ENCODE assay signal across 8 mouse cellular contexts in the genomic region with DNA sequence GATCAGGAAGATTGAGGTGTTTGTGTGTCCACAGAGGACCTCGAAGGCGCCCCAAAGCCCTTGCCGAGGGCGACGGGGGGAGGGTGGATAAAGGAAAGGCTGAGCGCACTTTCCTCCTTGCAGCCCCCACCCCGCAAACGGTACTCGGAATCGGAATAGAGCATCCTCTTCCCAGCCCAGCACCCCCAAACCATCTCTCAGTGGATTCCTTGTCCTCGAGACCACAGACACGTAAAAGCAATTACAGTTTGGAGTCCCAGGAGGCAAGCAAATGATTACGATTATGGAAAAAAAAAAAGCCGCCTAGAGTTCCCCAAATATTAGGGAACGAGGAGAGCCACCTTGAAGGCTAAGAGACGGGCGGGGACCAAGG. TPM values are rescaled to one million over a fixed set of nuclear protein-coding genes. Genes with fewer than 3 reads are reported as not detected.
DNase-seq lines count a peak whose midpoint lies in the region; ATAC-seq and TF ChIP-seq lines count a peak whose summit lies in the region.

No protein-coding gene starts in this region.

- WGBS in heart, embryonic 10.5 days: 0% methylated on average over 17 of the region's 17 CpGs
- WGBS in forebrain, postnatal 0 days: under 1% methylated on average over 17 of the region's 17 CpGs

- no peaks in the 10 kb centered on the region for H3K36me3 ChIP-seq in heart, embryonic 10.5 days
- no peaks in the 10 kb centered on the region for H3K36me3 ChIP-seq in C2C12 (ENCODE audit: control insufficient read depth, insufficient read depth)
- no peaks in the 10 kb centered on the region for H3K36me3 ChIP-seq in forebrain, postnatal 0 days (ENCODE audit: insufficient read depth)

- no peak for DNase-seq in heart, embryonic 10.5 days (ENCODE audit: low spot score)
- no peak for DNase-seq in heart, postnatal 25 days (ENCODE audit: low spot score)
- peak; percentile 81 for DNase-seq in forebrain, postnatal 0 days
- peak; percentile 49 for DNase-seq in lung, postnatal 10 days
- no peak for DNase-seq in embryo, embryonic 10.5 days (ENCODE audit: low spot score)
- no peak for DNase-seq in adrenal gland, adult 18-20 months (ENCODE audit: low spot score in 2 of 2)
- DNase-seq in adrenal gland, adult 2 months: no peak

- H3K79me2 ChIP-seq in C2C12 (ENCODE audit: control insufficient read depth, insufficient read depth): no peaks in the 10 kb centered on the region

- H3K79me3 ChIP-seq in C2C12 (ENCODE audit: low read depth): no peaks in the 10 kb centered on the region

- intact Hi-C loops in heart, postnatal 25 days (cut with DNase I): loop anchor here (2.0 kb wide), 1 partner anchor 878 kb away; no protein-coding TSS in a partner anchor

- H3ac ChIP-seq in C2C12 (ENCODE audit: control insufficient read depth, insufficient read length, low read depth): peak overlapping the region; percentile 88

- no peaks in the 10 kb centered on the region for H3K9me3 ChIP-seq in heart, embryonic 10.5 days
- H3K9me3 ChIP-seq in forebrain, postnatal 0 days (ENCODE audit: low read length): no peaks in the 10 kb centered on the region

- H3K4me1 ChIP-seq in heart, embryonic 10.5 days: peaks cover 12% of the 10 kb centered on the region
- peaks cover 8% of the 10 kb centered on the region for H3K4me1 ChIP-seq in forebrain, postnatal 0 days (ENCODE audit: insufficient read depth)

- no peak for TF ChIP-seq CTCF in C2C12 (IDR thresholded peaks at IDR 0.05; ENCODE audit: control insufficient read depth, insufficient read depth, insufficient read length)
- no peak for TF ChIP-seq CTCF in forebrain, postnatal 0 days (IDR thresholded peaks at IDR 0.05; ENCODE audit: low read depth)

- no peaks in the 10 kb centered on the region for H3K27me3 ChIP-seq in heart, embryonic 10.5 days (ENCODE audit: insufficient read depth, poor library complexity, severe bottlenecking)
- H3K27me3 ChIP-seq in C2C12 (ENCODE audit: control insufficient read depth, insufficient read depth, insufficient read length): no peaks in the 10 kb centered on the region
- H3K27me3 ChIP-seq in forebrain, postnatal 0 days (ENCODE audit: insufficient read depth, low read length): no peaks in the 10 kb centered on the region

- ATAC-seq in forebrain, postnatal 0 days: peak; percentile 35

- H3K9ac ChIP-seq in forebrain, postnatal 0 days: peak overlapping the region; percentile 88

- H3K4me2 ChIP-seq in forebrain, postnatal 0 days (ENCODE audit: low read depth): peak overlapping the region; percentile 98

- peak overlapping the region; percentile 96 for H3K27ac ChIP-seq in heart, embryonic 10.5 days
- H3K27ac ChIP-seq in forebrain, postnatal 0 days (ENCODE audit: low read depth, low read length): peak overlapping the region; percentile 99

- peak overlapping the region; percentile 77 for H3K4me3 ChIP-seq in heart, embryonic 10.5 days
- H3K4me3 ChIP-seq in C2C12 (ENCODE audit: insufficient read depth, poor library complexity, severe bottlenecking): peak overlapping the region; percentile 46
- H3K4me3 ChIP-seq in forebrain, postnatal 0 days (ENCODE audit: low read depth, low read length): peak overlapping the region; percentile 58

TF ChIP-seq in C2C12, 6 proteins besides CTCF, POLR2A, EP300 and RAD21:
- TF ChIP-seq USF1 (IDR thresholded peaks at IDR 0.05; ENCODE audit: low read depth) (no peak), MYOD1 (IDR thresholded peaks at IDR 0.05; ENCODE audit: control insufficient read depth, insufficient read length, low read depth) (no peak), MYOG (IDR thresholded peaks at IDR 0.05; ENCODE audit: control insufficient read depth, extremely low read depth, insufficient read length) (no peak), CEBPB (IDR thresholded peaks at IDR 0.05; ENCODE audit: low read depth) (no peak), FOSL1 (IDR thresholded peaks at IDR 0.05; ENCODE audit: insufficient read depth, low read length, poor library complexity, severe bottlenecking) (no peak), MAX (IDR thresholded peaks at IDR 0.05) (no peak)

RNA-seq across cellular contexts. Expression of gene Sox4, which starts 5.5 kb away (rescaled TPM):
- 30.8 and 51.9 TPM in 2 replicates for polyA plus RNA-seq in heart, embryonic 10.5 days (2016; fragmentation: Nextera tagmentation; extraction: Ambion mirVana)
- total RNA-seq in heart, postnatal 25 days (2021): 10 to 100 TPM; 21.3 to 41.6 TPM
- 42.4 TPM for polyA plus RNA-seq in C2C12 (2012; fragmentation: generic; extraction: Trizol)
- 217 and 275 TPM in 2 replicates for total RNA-seq in forebrain, postnatal 0 days (2014; rRNA removed)
- 202 and 214 TPM in 2 replicates for polyA plus RNA-seq in forebrain, postnatal 0 days (2015; fragmentation: Nextera tagmentation; extraction: Ambion mirVana)
- total RNA-seq in adrenal gland, adult 18-20 months (2021): 10 to 100 TPM; 13.0 to 15.8 TPM
- 10 to 100 TPM; 14.3 to 27.9 TPM for total RNA-seq in adrenal gland, adult 2 months (2021)
- polyA plus RNA-seq in adrenal gland, adult 2 months (2012; rRNA removed): 39.9 and 45.9 TPM in 2 replicates

Comparison
In these comparisons a context has a peak if more than half of its experiments do, and no peak if none do; other contexts are left out.
1. DNase-seq: peak in forebrain, postnatal 0 days (single experiment) and lung, postnatal 10 days (single experiment); none in heart, embryonic 10.5 days (single experiment), heart, postnatal 25 days (single experiment), embryo, embryonic 10.5 days (single experiment), adrenal gland, adult 18-20 months (0 of 2) and adrenal gland, adult 2 months (single experiment).
2. Peak in every context shown above with its lines, with median percentiles within 50 percentile points of each other: H3K4me3 ChIP-seq.